In the genomic region with DNA sequence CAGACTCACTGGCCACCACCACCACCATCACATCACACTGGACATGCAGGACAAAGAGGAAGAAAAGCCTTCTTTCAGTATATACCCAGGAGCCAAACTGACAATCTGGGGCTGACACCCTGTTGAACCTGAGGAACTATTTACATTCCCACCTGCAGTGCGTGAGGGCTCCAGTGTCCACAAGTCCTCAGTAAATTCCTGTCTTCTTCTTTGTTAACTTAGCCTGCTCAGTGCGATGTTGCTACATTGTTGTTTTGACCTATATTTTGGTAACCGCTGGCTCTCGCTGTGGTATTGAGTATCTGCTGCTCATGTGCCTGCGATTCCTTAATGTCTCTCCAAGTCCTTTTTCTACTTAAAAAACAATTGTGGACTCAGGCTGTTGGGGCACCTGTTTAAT, we compare ENCODE assay signal across 20 mouse cellular contexts.
"Had no signal": no experiment of that assay in that cellular context is flagged by ENCODE, and none has a peak within 500 bp of the region (broad histone marks: within the 10 kb centered on the region; RNA-seq: fewer than 3 reads in every experiment).

No protein-coding gene starts in this region.

- ATAC-seq: lung, postnatal 0 days; midbrain, embryonic 16.5 days had no signal

- DNase-seq: lung, adult 2 months; lung, postnatal 4 days; midbrain, embryonic 14.5 days; retina, postnatal 1 day; right cerebral cortex, adult 18-20 months; right cerebral cortex, postnatal 25 days; right cerebral cortex, postnatal 4 days; spleen, adult 18-20 months; thymus, adult 18-20 months; thymus, postnatal 14 days; thymus, postnatal 36 days had no signal

- H3K4me3 ChIP-seq: lung, embryonic 15.5 days; midbrain, embryonic 10.5 days; midbrain, embryonic 12.5 days; myocyte; neural tube, embryonic 13.5 days; neural tube, embryonic 15.5 days had no signal

- H3K9me3 ChIP-seq: lung, embryonic 15.5 days; midbrain, embryonic 10.5 days; midbrain, embryonic 12.5 days; neural tube, embryonic 13.5 days; neural tube, embryonic 15.5 days had no signal

- H3K36me3 ChIP-seq: lung, embryonic 15.5 days; midbrain, embryonic 10.5 days; midbrain, embryonic 12.5 days; neural tube, embryonic 15.5 days had no signal

- H3K27ac ChIP-seq: liver, embryonic 14.5 days; lung, embryonic 15.5 days; midbrain, embryonic 10.5 days; midbrain, embryonic 12.5 days; neural tube, embryonic 13.5 days; neural tube, embryonic 15.5 days had no signal

- H3K27me3 ChIP-seq: lung, embryonic 15.5 days; neural tube, embryonic 13.5 days; neural tube, embryonic 15.5 days had no signal

- H3K4me2 ChIP-seq: lung, embryonic 15.5 days; midbrain, embryonic 12.5 days; neural tube, embryonic 13.5 days; neural tube, embryonic 15.5 days had no signal

- H3K9ac ChIP-seq: liver, embryonic 14.5 days; lung, embryonic 15.5 days; midbrain, embryonic 12.5 days; neural tube, embryonic 13.5 days; neural tube, embryonic 15.5 days had no signal
